9 mouse cellular contexts compared by ENCODE assay signal in the genomic region with DNA sequence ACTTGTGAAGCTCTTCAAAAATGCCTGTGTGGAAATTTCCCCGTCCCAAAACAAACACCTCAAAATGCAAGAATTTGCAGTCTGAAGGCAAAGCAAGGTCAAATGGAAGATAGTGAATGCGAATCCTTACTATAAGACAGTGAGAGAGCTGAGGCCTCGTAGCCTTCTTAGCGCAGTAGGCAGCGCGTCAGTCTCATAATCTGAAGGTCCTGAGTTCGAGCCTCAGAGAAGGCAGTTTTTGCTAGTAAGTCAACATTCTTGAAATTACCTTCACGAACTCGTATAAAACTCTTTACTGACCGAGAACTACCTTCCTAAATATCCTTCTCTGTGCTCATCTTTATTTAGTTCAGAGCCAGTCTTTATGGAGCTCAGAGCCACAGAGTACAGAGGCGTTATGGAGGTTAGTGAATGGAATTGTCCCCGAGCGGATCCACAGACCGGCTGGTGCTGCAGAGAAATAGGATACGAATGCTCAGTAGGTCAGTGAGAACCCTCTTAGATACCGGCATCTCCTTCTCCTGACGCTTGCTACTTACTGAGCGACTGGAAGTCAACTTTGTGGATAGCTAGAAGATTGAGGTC. TPM values are rescaled to one million over a fixed set of nuclear protein-coding genes. Genes with fewer than 3 reads are reported as not detected.
DNase-seq lines count a peak whose midpoint lies in the region; ATAC-seq and TF ChIP-seq lines count a peak whose summit lies in the region.
"Had no signal": no experiment of that assay in that cellular context is flagged by ENCODE, and none has a peak within 500 bp of the region (broad histone marks: within the 10 kb centered on the region; RNA-seq: fewer than 3 reads in every experiment).

No protein-coding gene starts in this region.

- H3K4me3 ChIP-seq in midbrain, embryonic 11.5 days (ENCODE audit: low read depth, low read length) = no peak overlapping the region
- H3K4me3 ChIP-seq in midbrain, embryonic 15.5 days = no peak overlapping the region
- no peak overlapping the region for H3K4me3 ChIP-seq in embryonic facial prominence, embryonic 14.5 days (ENCODE audit: low read depth, low read length)
- H3K4me3 ChIP-seq in myocyte = no peak overlapping the region
- H3K4me3 ChIP-seq: hindbrain, embryonic 15.5 days had no signal

- H3K9me3 ChIP-seq in midbrain, embryonic 11.5 days (ENCODE audit: control insufficient read depth, low read length) = no peaks in the 10 kb centered on the region
- H3K9me3 ChIP-seq in midbrain, embryonic 15.5 days = no peaks in the 10 kb centered on the region
- H3K9me3 ChIP-seq in embryonic facial prominence, embryonic 14.5 days (ENCODE audit: control insufficient read depth, low read length) = no peaks in the 10 kb centered on the region
- H3K9me3 ChIP-seq: hindbrain, embryonic 15.5 days had no signal

- H3K27me3 ChIP-seq in midbrain, embryonic 11.5 days (ENCODE audit: control insufficient read depth, insufficient read depth, low read length) = peaks cover 11% of the 10 kb centered on the region; the same call in 1 of the 2 replicates
- H3K27me3 ChIP-seq in midbrain, embryonic 15.5 days (replicated peaks) = peaks cover 35% of the 10 kb centered on the region
- H3K27me3 ChIP-seq in embryonic facial prominence, embryonic 14.5 days (replicated peaks; ENCODE audit: control insufficient read depth, insufficient read depth, low read length) = peaks cover 18% of the 10 kb centered on the region
- no peaks in the 10 kb centered on the region for H3K27me3 ChIP-seq in myocyte (ENCODE audit: control insufficient read depth, insufficient read depth, insufficient read length)

- no peak for ATAC-seq in midbrain, embryonic 11.5 days (ENCODE audit: low FRiP score)
- no peak for ATAC-seq in midbrain, embryonic 15.5 days (replicated peaks)
- ATAC-seq in embryonic facial prominence, embryonic 14.5 days (ENCODE audit: low read depth) = no peak

- no peaks in the 10 kb centered on the region for H3K36me3 ChIP-seq in midbrain, embryonic 11.5 days (ENCODE audit: control insufficient read depth, insufficient read depth, low read length)
- no peaks in the 10 kb centered on the region for H3K36me3 ChIP-seq in midbrain, embryonic 15.5 days (replicated peaks)
- no peaks in the 10 kb centered on the region for H3K36me3 ChIP-seq in embryonic facial prominence, embryonic 14.5 days (ENCODE audit: control insufficient read depth, insufficient read depth, low read length)
- H3K36me3 ChIP-seq in myocyte (ENCODE audit: control insufficient read depth, insufficient read depth) = no peaks in the 10 kb centered on the region
- H3K36me3 ChIP-seq: hindbrain, embryonic 15.5 days had no signal

- H3ac ChIP-seq in myocyte (ENCODE audit: control insufficient read depth, insufficient read length) = no peak overlapping the region

- no peaks in the 10 kb centered on the region for H3K4me1 ChIP-seq in midbrain, embryonic 11.5 days (ENCODE audit: control insufficient read depth, insufficient read depth, low read length)
- H3K4me1 ChIP-seq in midbrain, embryonic 15.5 days = peaks cover 14% of the 10 kb centered on the region
- H3K4me1 ChIP-seq in embryonic facial prominence, embryonic 14.5 days (ENCODE audit: control insufficient read depth, insufficient read depth, low read length) = peaks cover 9% of the 10 kb centered on the region

- 6% methylated on average over 18 of the region's 18 CpGs for WGBS in midbrain, embryonic 11.5 days
- WGBS in midbrain, embryonic 15.5 days = 9% methylated on average over 18 of the region's 18 CpGs
- 6% methylated on average over 18 of the region's 18 CpGs for WGBS in embryonic facial prominence, embryonic 14.5 days

- no peak for TF ChIP-seq POLR2A in myocyte (IDR thresholded peaks at IDR 0.05; ENCODE audit: insufficient read length, low read depth)

- peak; percentile 94 for DNase-seq in midbrain, embryonic 11.5 days (ENCODE audit: low spot score, missing footprints)
- peak; percentile 89 for DNase-seq in R1 (ENCODE audit: low read depth, low spot score)
- peak; percentile 7 for DNase-seq in embryonic facial prominence, embryonic 14.5 days (ENCODE audit: low spot score)
- no peak for DNase-seq in urinary bladder, adult 2 months (ENCODE audit: low spot score)
- no peak for DNase-seq in lung, postnatal 25 days (ENCODE audit: low spot score)
- DNase-seq: adrenal gland, postnatal 14 days had no signal

- H3K27ac ChIP-seq in midbrain, embryonic 11.5 days (ENCODE audit: low read depth, low read length) = no peak overlapping the region
- no peak overlapping the region for H3K27ac ChIP-seq in midbrain, embryonic 15.5 days
- no peak overlapping the region for H3K27ac ChIP-seq in embryonic facial prominence, embryonic 14.5 days (replicated peaks; ENCODE audit: low read depth, low read length)
- H3K27ac ChIP-seq: hindbrain, embryonic 15.5 days had no signal

- H3K4me2 ChIP-seq in midbrain, embryonic 11.5 days = no peak overlapping the region
- H3K4me2 ChIP-seq in midbrain, embryonic 15.5 days = no peak overlapping the region
- no peak overlapping the region for H3K4me2 ChIP-seq in embryonic facial prominence, embryonic 14.5 days (ENCODE audit: low read depth, low read length)
- H3K4me2 ChIP-seq in myocyte (ENCODE audit: low read depth) = peak overlapping the region; percentile 27
- H3K4me2 ChIP-seq: hindbrain, embryonic 15.5 days had no signal

- no peaks in the 10 kb centered on the region for H3K79me2 ChIP-seq in myocyte (ENCODE audit: control insufficient read depth, insufficient read depth)

- H3K9ac ChIP-seq in midbrain, embryonic 11.5 days (ENCODE audit: low read length) = no peak overlapping the region
- no peak overlapping the region for H3K9ac ChIP-seq in midbrain, embryonic 15.5 days
- no peak overlapping the region for H3K9ac ChIP-seq in embryonic facial prominence, embryonic 14.5 days (ENCODE audit: low read depth, low read length)
- H3K9ac ChIP-seq: hindbrain, embryonic 15.5 days had no signal

TF ChIP-seq in myocyte, 11 proteins besides CTCF, POLR2A, EP300 and RAD21:
- no peak for TF ChIP-seq TCF3 (IDR thresholded peaks at IDR 0.05; ENCODE audit: insufficient read length, low read depth)
- TF ChIP-seq CEBPB (IDR thresholded peaks at IDR 0.05; ENCODE audit: insufficient read depth, poor library complexity, severe bottlenecking) = no peak
- no peak for TF ChIP-seq SRF (IDR thresholded peaks at IDR 0.05; ENCODE audit: control insufficient read depth, insufficient read length, low read depth)
- TF ChIP-seq E2F4 (IDR thresholded peaks at IDR 0.05; ENCODE audit: insufficient read depth) = no peak

RNA-seq across cellular contexts. Expression of a gene that starts 51.6 kb away (rescaled TPM):
- polyA plus RNA-seq in midbrain, embryonic 11.5 days (2014; fragmentation: Nextera tagmentation; extraction: Ambion mirVana) = 69.4 and 77.9 TPM in 2 replicates
- 52.2 and 55.1 TPM in 2 replicates for polyA plus RNA-seq in midbrain, embryonic 15.5 days (2015; fragmentation: Nextera tagmentation; extraction: Ambion mirVana)
- 40.2 and 44.9 TPM in 2 replicates for polyA plus RNA-seq in embryonic facial prominence, embryonic 14.5 days (2014; fragmentation: Nextera tagmentation; extraction: Ambion mirVana)
- 4.3 TPM for polyA plus RNA-seq in myocyte (2012; fragmentation: generic; extraction: Trizol)
- 12.7 and 15.8 TPM in 2 replicates for polyA plus RNA-seq in urinary bladder, adult 2 months (2012; rRNA removed)

Comparison
In these comparisons a context has a peak if more than half of its experiments do, and no peak if none do; other contexts are left out.
1. DNase-seq: peak in midbrain, embryonic 11.5 days (single experiment), R1 (single experiment) and embryonic facial prominence, embryonic 14.5 days (single experiment); none in urinary bladder, adult 2 months (single experiment) and lung, postnatal 25 days (single experiment).